Mouse (Mus musculus): ENCODE data around the gene Smpd2. TPM values are rescaled to one million over a fixed set of nuclear protein-coding genes. Genes with fewer than 3 reads are reported as not detected.

The Smpd2 gene
- polyA plus RNA-seq, 1 experiment from 2014 or later: 42.7 TPM

GRCm38 (mm10) chr10:41473782-41474468 is 16.2 kb downstream of the Smpd2 start:
- Histone ChIP-seq H3K36me3 (peaks cover 10% of the 10 kb centered on the region), H3K9me3 (replicated peaks) (no peaks in the 10 kb centered on the region), H3K4me3 (no peak overlapping the region), H3K4me1 (replicated peaks) (peaks cover 58% of the 10 kb centered on the region), H3K9ac (no peak overlapping the region), H3K4me2 (no peak overlapping the region; the same call in 1 of the 2 replicates), H3K27me3 (replicated peaks) (no peaks in the 10 kb centered on the region), H3K27ac (ENCODE audit: poor library complexity, severe bottlenecking) (peak overlapping the region; percentile 82)
- ATAC-seq (ENCODE audit: insufficient number of reproducible peaks, low FRiP score): no peak
- 28% methylated on average over 6 of the region's 6 CpGs for WGBS

DNA sequence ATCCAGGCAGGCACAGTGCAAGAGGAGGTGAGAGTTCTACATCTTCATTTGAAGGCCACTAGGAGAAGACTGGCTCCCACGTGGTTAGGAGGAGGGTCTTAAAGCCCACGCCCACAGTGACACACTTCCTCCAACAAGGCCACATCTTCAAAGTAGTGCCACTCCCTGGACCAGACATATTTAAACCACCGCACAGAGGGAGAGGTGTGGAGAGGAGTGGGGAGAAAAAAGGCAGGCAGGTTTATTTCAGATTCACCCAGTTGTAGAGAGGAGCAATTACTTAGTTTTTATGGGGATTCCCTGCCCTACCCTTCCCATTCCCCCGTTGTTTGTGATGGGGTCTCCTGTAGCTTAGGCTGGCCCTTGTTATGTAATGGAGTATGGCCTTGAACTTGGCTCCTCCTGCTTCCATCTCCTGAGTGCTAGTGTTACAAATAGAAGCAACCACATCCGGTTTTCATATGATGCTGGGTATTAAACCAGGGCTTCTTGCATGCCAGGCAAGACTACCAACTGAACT is 17.1 kb downstream of the Smpd2 start:
- Histone ChIP-seq H3K4me2 (no peak overlapping the region), H3K4me3 (no peak overlapping the region), H3K36me3 (peaks cover 1% of the 10 kb centered on the region; the same call in 1 of the 2 replicates), H3K9me3 (replicated peaks) (no peaks in the 10 kb centered on the region), H3K27ac (ENCODE audit: poor library complexity, severe bottlenecking) (peak overlapping the region; percentile 82; the same call in 1 of the 2 replicates), H3K9ac (no peak overlapping the region), H3K27me3 (replicated peaks) (no peaks in the 10 kb centered on the region), H3K4me1 (replicated peaks) (peaks cover 52% of the 10 kb centered on the region)
- no peak for ATAC-seq (ENCODE audit: insufficient number of reproducible peaks, low FRiP score)
- 77% methylated on average over 5 of the region's 5 CpGs for WGBS

DNA sequence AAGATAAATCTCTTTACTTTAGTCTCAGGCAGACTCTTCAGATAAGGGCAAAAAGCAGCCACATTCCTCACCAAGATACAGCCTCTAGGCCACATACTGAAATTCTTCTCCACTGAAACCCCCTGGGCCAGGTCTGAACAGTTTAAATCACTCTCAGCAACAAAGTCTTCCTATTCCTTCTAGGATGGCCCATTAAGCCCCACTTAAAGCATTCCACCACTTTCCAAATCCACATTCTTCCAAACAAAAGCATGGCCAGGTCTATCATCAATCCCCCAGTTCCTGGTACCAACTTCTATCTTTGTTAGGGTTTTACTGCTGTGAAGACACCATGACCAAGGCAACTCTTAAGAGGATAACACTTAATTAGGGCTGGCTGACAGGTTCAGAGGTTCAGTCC is 17.6 kb downstream of the Smpd2 start:
- Histone ChIP-seq H3K4me2 (no peak overlapping the region), H3K36me3 (0 out of 2 replicates have a peak, but pooled peaks cover under 1% of the 10 kb centered on the region), H3K4me3 (no peak overlapping the region), H3K9ac (no peak overlapping the region), H3K9me3 (replicated peaks) (no peaks in the 10 kb centered on the region), H3K27me3 (replicated peaks) (no peaks in the 10 kb centered on the region), H3K4me1 (replicated peaks) (peaks cover 47% of the 10 kb centered on the region), H3K27ac (ENCODE audit: poor library complexity, severe bottlenecking) (no peak overlapping the region)
- no peak for ATAC-seq (ENCODE audit: insufficient number of reproducible peaks, low FRiP score)

GRCm38 (mm10) chr10:41470693-41471092 is 19.5 kb downstream of the Smpd2 start:
- H3K36me3 ChIP-seq: 0 out of 2 replicates have a peak, but pooled peaks cover 12% of the 10 kb centered on the region
- WGBS: 76% methylated on average over 3 of the region's 3 CpGs
- no peak overlapping the region for H3K27ac ChIP-seq (ENCODE audit: poor library complexity, severe bottlenecking)
- H3K27me3 ChIP-seq (replicated peaks): no peaks in the 10 kb centered on the region
- no peak for ATAC-seq (ENCODE audit: insufficient number of reproducible peaks, low FRiP score)
- peaks cover 34% of the 10 kb centered on the region for H3K4me1 ChIP-seq (replicated peaks)
- H3K9ac ChIP-seq: no peak overlapping the region
- no peak overlapping the region for H3K4me3 ChIP-seq
- H3K4me2 ChIP-seq: no peak overlapping the region
- no peaks in the 10 kb centered on the region for H3K9me3 ChIP-seq (replicated peaks)

DNA sequence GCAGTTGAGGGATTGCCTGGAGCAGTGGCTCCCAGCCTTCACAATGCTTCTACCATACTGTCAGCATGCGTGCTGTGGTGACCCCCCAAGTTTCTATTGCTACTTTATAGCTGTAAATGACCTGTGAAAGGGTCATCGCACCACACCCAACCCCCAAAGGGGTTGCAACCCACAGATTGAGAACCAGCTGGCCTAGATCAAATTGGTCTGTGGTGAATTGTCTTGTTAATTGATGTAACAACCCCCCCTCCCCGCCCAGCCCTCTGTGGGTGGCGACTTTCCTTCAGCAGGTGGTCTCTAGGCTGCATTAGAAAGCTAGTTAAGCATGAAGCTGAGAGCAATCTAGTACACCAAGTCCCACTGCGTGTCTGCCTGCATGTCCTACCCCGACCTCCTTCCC is 22.8 kb downstream of the Smpd2 start:
- Histone ChIP-seq H3K9ac (no peak overlapping the region), H3K27me3 (replicated peaks) (no peaks in the 10 kb centered on the region), H3K9me3 (replicated peaks) (no peaks in the 10 kb centered on the region), H3K4me2 (no peak overlapping the region), H3K4me1 (replicated peaks) (peaks cover 2% of the 10 kb centered on the region; the same call in 1 of the 2 replicates), H3K27ac (ENCODE audit: poor library complexity, severe bottlenecking) (no peak overlapping the region), H3K4me3 (no peak overlapping the region), H3K36me3 (peaks cover 26% of the 10 kb centered on the region)
- ATAC-seq (ENCODE audit: insufficient number of reproducible peaks, low FRiP score): no peak
- 49% methylated on average over 6 of the region's 6 CpGs for WGBS

DNA sequence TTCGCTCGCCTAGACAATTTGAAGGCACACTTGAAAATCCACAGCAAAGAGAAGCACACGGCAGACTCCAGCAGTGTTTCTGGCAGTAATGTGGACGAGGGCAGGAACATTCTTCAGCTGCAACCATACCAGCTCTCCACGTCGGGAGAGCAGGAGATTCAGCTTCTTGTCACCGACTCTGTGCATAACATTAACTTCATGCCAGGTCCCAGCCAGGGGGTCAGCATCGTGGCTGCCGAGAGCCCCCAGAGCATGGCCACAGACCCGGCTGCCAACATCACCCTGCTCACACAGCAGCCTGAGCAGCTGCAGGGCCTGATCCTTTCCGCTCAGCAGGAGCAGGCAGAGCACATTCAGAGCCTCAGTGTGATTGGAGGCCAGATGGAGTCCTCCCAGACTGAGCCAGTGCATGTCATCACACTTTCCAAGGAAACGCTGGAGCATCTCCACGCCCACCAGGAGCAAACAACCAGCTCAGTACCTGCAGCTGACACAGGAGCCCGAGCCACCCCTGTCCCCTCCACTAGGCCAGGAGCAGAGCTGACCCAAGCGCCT is 25.7 kb downstream of the Smpd2 start:
- Histone ChIP-seq H3K36me3 (peaks cover 33% of the 10 kb centered on the region), H3K9me3 (replicated peaks) (no peaks in the 10 kb centered on the region), H3K9ac (no peak overlapping the region), H3K4me1 (replicated peaks) (peaks cover 12% of the 10 kb centered on the region), H3K27me3 (replicated peaks) (no peaks in the 10 kb centered on the region), H3K4me2 (no peak overlapping the region), H3K27ac (ENCODE audit: poor library complexity, severe bottlenecking) (no peak overlapping the region), H3K4me3 (no peak overlapping the region)
- 56% methylated on average over 15 of the region's 15 CpGs for WGBS
- ATAC-seq (ENCODE audit: insufficient number of reproducible peaks, low FRiP score): no peak

DNA sequence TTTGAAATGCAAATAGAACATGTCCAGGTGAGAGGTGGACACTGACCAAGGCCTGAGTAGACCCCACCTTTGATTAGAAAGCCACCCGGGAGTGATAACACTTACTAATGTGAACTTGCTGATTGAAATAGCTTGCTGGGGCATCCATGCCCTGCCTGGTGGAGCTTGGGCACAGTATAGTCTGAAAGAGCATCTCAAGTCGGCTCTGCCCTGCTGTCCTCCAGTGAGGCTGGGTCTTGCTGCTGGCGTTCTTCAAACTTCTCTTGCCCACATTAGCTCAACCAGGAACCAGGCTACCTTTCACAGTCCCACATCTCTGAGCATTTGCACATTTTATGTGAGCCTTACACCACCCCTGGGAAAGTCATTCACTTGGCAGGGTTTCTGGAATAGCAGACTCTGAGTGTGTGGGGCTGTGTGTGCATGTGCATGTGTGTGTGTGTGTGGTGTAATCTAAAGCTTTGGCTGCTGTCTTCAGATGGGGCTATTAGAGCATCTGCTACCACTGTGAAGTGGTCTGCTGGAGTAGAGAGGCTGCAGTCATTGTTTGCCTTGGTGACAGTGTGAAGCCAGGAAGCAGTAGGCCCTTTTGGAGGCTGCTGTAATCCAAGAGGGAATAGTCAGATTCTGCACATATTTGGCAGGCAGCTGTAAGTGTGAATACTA is 29.0 kb downstream of the Smpd2 start:
- no peak overlapping the region for H3K4me2 ChIP-seq
- 76% methylated on average over 3 of the region's 3 CpGs for WGBS
- peaks cover 19% of the 10 kb centered on the region for H3K4me1 ChIP-seq (replicated peaks)
- no peak overlapping the region for H3K27ac ChIP-seq (ENCODE audit: poor library complexity, severe bottlenecking)
- H3K9me3 ChIP-seq (replicated peaks): no peaks in the 10 kb centered on the region
- no peak for ATAC-seq (ENCODE audit: insufficient number of reproducible peaks, low FRiP score)
- no peak overlapping the region for H3K9ac ChIP-seq
- no peak overlapping the region for H3K4me3 ChIP-seq
- H3K36me3 ChIP-seq: peaks cover 45% of the 10 kb centered on the region
- H3K27me3 ChIP-seq (replicated peaks): no peaks in the 10 kb centered on the region

DNA sequence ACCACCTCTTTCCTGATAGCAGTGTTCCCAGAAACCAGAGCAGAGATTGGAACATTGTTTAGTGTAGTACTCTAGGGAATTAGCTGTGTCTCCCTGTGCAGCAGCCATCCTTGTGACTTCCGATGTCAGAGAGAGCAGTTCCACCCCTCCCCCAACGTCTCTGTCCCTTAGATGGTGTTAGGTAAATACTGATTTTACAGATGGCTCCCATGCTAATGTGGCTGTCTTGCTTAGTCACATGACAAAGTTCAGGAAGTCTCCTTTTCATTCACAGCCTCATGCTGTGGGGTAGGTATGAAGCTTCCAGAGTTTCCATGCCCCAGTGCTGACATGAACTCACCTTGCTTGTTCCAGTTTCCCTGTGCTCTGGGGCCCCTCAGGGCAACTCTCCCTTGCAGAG is 29.7 kb downstream of the Smpd2 start:
- Histone ChIP-seq H3K4me3 (no peak overlapping the region), H3K4me2 (no peak overlapping the region), H3K27me3 (replicated peaks) (no peaks in the 10 kb centered on the region), H3K27ac (ENCODE audit: poor library complexity, severe bottlenecking) (no peak overlapping the region), H3K9ac (no peak overlapping the region), H3K9me3 (replicated peaks) (no peaks in the 10 kb centered on the region), H3K36me3 (peaks cover 44% of the 10 kb centered on the region), H3K4me1 (replicated peaks) (peaks cover 22% of the 10 kb centered on the region)
- WGBS: 12% methylated on average over 2 of the region's 2 CpGs
- ATAC-seq (ENCODE audit: insufficient number of reproducible peaks, low FRiP score): no peak

DNA sequence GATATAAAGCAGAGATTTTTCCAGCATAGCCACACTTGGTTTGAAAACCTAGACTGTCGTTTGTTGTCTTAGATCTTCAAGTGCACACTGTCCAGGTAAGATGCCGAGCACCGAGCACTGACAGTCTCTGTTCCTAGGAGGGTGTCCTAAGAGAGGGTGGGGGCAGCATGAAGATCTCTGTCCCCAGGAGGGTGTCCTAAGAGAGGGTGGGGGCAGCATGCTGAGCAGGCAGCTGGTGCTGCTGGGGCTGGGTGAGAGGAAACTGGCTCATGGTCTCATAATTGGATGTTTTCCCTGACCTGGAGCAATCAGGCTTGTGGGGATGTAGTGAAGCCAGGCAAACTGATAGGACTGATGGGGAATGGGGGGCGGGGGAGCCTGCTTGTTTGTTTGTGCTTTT is 30.2 kb downstream of the Smpd2 start:
- WGBS: 65% methylated on average over 4 of the region's 4 CpGs
- no peak for ATAC-seq (ENCODE audit: insufficient number of reproducible peaks, low FRiP score)
- Histone ChIP-seq H3K9me3 (replicated peaks) (no peaks in the 10 kb centered on the region), H3K4me3 (no peak overlapping the region), H3K27ac (ENCODE audit: poor library complexity, severe bottlenecking) (no peak overlapping the region), H3K4me1 (replicated peaks) (peaks cover 22% of the 10 kb centered on the region), H3K36me3 (peaks cover 46% of the 10 kb centered on the region), H3K4me2 (no peak overlapping the region), H3K9ac (no peak overlapping the region), H3K27me3 (replicated peaks) (no peaks in the 10 kb centered on the region)

GRCm38 (mm10) chr10:41452791-41453190 is 37.4 kb downstream of the Smpd2 start:
- WGBS: 87% methylated on average over 3 of the region's 3 CpGs
- H3K36me3 ChIP-seq: peaks cover 39% of the 10 kb centered on the region
- H3K4me2 ChIP-seq: no peak overlapping the region
- no peaks in the 10 kb centered on the region for H3K9me3 ChIP-seq (replicated peaks)
- peaks cover 30% of the 10 kb centered on the region for H3K4me1 ChIP-seq (replicated peaks)
- no peak for ATAC-seq (ENCODE audit: insufficient number of reproducible peaks, low FRiP score)
- H3K9ac ChIP-seq: no peak overlapping the region
- no peaks in the 10 kb centered on the region for H3K27me3 ChIP-seq (replicated peaks)
- H3K4me3 ChIP-seq: no peak overlapping the region
- H3K27ac ChIP-seq (ENCODE audit: poor library complexity, severe bottlenecking): no peak overlapping the region

DNA sequence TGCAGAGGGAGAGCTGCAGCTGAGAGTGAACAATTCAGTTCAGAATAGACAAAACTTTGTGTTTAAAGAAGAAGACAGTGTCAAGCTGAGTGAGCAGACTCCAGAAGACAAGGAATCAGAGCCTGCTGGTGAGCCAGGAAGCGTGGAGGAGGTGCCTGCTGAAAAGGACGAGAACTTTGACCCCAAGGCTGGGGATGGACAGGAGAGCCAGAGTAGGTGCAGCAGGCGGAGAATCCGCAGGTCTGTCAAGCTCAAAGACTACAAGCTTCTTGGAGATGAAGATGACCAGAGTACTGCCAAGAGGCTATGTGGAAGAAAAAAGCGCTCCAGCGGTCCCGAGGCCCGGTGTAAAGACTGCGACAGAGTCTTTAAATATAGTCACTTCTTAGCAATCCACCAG is 38.5 kb downstream of the Smpd2 start:
- no peak for ATAC-seq (ENCODE audit: insufficient number of reproducible peaks, low FRiP score)
- H3K9me3 ChIP-seq (replicated peaks): no peaks in the 10 kb centered on the region
- H3K27ac ChIP-seq (ENCODE audit: poor library complexity, severe bottlenecking): no peak overlapping the region
- H3K4me3 ChIP-seq: no peak overlapping the region
- H3K27me3 ChIP-seq (replicated peaks): no peaks in the 10 kb centered on the region
- 89% methylated on average over 9 of the region's 9 CpGs for WGBS
- H3K9ac ChIP-seq: no peak overlapping the region
- peaks cover 28% of the 10 kb centered on the region for H3K4me1 ChIP-seq (replicated peaks)
- peaks cover 37% of the 10 kb centered on the region for H3K36me3 ChIP-seq
- no peak overlapping the region for H3K4me2 ChIP-seq
